Mouse (Mus musculus) heart, postnatal 10 days (tissue): Measurements from ENCODE around the gene Gm45021. TPM values are rescaled to one million over a fixed set of nuclear protein-coding genes. Genes with fewer than 3 reads are reported as not detected.

Experiments used
- DNase-seq, 2 experiments: peaks; one replicate each; pipeline ENCODE4 v3.0.0; 2021
- intact Hi-C: fragments of 180-260 bp; cut with DNase I; formaldehyde crosslinking; loops from one replicate; pipeline ENCODE4 v1.15.1; 2025
- total RNA-seq, 2 experiments: library from RNA; stranded (reverse); gene quantifications; 2 replicates each; pipeline ENCODE4 v1.2.3; 2021

Gm45021 gene
- total RNA-seq, 2 experiments from 2014 or later = not detected

DNA sequence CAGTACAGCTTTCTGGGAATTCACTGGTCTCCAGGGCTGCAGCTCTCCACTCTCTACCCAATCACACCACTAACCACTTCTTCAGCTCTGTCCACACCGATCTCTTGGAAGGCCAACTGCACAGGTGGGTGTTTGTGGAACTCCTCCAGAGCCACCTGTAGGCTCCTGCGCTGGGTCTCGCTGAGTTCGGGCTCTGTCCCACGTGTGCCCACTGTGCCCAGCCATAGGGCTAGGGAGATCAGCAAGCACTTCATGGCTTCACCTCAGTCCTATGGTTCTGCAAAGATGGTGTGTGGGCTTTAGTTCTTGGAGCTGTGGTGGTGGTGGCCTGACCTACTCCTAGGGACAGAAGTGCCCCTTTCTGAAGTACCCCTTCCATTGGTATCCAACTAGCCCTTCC, 17.4 kb upstream of the Gm45021 start:
- DNase-seq = no peak
- intact Hi-C loops = no loop called here

DNA sequence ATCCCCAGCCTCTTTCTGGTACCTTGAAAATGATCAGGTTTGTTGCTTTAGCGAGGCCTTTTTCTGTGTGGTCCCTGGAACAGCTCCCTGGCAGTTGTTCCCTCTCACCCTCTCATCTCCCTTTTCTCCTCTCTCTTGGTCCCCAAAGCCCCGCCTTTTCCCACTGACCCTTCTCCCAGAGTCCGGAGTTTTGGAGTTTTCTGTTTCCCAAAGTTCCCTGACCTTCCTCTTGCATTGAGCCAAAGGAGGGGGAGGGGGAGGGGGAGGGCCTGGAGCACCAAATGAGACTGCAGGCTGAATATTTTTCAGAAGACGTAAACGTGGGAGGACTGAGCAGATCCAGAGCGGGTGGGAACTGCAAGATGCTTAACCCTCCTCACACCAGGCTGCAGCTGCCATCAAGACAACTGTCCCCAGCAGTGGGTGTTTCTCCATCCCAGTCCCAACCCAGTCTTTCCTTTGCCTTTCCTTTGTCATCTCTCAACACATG, 16.8 kb upstream of the Gm45021 start, which contains the start of gene Rarres2:
Rarres2 (minus strand) TSS at position 218 of the 490 bp plus-strand sequence.
- DNase-seq = peak; percentile 73 to 74
- intact Hi-C loops = no loop called here

DNA sequence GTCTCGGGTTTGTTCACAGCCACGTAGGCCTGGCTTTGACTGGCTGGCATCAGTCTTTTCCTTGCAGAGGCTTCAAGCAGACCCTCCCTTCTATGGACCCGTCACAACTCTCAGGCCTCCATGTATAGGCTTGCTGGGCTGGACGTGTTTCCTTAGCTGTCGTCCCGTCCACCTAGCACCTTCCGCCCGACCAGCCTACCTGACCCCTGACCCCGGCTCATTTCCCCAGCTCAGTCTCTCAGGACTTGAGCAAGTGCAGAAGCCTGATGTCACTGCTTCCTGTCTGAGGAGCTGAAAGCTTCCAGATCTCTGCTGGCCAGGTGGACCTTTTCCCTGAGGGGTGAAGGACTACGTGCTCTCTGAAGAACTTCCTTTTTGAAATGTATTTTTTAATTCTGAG, 16.1 kb upstream of the Gm45021 start:
- intact Hi-C loops = no loop called here
- peak; percentile 52 to 59 for DNase-seq

DNA sequence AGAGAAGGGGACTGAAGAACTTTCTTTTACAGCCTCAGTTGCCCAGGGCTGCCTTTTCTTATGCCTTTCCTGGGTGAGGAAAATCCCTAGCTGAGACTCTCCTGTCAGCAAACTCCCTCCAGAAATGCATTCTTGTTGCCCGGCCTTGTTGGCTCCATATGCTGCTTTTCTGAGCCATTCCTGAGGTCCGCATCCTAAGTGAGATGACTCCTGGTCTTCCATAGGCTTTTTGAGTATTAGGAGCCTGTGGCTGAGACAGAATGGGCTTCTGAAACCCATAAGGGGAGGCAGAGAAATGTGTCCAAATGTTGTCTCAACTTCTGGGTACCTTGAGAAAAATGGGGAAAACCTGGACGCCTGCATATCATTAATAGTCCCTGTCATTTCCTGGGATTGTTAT, 15.4 kb upstream of the Gm45021 start:
- intact Hi-C loops = no loop called here
- no peak for DNase-seq

DNA sequence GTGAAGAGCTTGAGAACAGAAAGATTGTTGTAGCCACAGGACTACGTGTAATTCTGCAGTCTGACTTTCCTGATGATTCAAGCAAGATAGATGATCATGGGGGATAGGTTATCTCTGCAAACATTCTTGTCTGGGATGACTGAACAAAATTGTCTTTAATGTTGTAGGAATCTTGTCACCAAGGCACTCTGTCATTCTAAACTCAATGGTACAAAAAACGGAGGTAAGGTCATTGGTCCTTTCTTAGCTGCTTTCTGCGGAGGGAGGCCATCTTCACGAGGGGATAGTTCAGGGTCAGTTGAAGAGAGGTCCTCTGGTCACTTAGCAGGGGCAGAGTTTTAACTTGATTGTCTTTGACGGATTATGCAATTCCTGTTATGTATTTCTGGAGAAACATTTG, 10.7 kb upstream of the Gm45021 start:
- intact Hi-C loops = no loop called here
- DNase-seq = no peak

DNA sequence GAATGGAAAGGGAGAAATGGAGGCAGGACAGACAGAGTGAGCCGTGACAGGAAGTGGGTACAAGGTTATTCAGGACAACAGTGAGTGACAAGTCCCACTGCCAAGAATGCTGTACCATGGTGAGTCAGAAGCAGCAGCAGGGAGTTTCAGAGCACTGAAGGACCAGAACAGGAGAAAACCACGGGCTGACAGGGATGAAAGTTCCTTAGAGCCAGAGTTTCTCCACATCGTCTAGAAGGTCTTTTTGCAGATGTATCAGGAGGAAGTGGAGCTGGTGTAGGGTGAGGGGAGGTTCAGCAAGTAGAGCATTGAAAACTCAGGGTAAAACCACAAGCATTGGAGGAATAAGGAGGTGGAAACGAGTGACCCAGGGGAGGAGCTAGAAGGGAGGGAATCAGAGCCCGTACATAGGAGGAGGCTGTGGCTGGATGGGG, 10.2 kb upstream of the Gm45021 start:
- peak; percentile 43 to 54 for DNase-seq
- intact Hi-C loops = no loop called here

DNA sequence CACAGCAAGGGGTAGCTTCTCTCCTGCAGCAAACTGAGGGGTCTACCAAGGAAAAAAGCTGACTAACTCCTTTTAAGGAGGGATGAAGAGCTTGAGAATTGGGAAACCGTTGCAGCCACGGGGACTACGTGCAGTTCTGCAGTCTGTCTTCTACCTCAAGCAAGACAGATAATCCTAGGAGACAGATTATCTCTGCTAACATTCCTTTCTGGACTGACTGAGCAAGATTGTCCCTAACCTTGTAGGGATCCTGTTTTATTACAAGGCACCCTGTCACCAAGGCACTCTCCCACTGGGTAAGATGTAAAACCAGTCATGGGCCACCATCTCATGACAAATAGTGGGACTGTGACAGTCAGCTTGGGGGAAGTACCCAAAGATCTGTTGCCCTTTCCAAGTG, 8.2 kb upstream of the Gm45021 start:
- intact Hi-C loops = loop anchor here (5.0 kb wide), 1 partner anchor 191 kb away; the partner anchor contains the start of gene Gimap3
- no peak for DNase-seq

DNA sequence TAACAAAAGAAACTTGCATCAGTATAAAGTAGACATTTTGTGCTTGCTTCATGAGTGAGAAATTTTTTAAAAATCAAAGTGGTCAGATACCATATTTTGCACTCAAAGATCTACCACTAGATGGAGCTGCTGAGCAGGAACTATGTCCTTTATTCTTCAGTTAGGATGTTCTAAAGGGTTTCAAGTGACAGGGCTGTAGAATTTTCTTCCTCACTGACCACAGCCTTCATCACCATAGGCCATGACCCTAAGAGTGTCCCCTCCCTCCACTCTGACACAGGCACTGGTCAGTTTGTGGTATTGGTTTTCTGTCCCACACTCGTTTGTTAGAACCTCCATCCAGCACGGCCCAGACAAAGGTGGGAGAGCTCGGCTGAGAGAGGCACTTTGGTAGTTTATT, 7.4 kb upstream of the Gm45021 start:
- intact Hi-C loops = loop anchor here (2.0 to 5.0 kb wide), 3 partner anchors 35 to 190 kb away; partner anchors contain the start of gene Gimap3
- peak; percentile 48 to 74 for DNase-seq

DNA sequence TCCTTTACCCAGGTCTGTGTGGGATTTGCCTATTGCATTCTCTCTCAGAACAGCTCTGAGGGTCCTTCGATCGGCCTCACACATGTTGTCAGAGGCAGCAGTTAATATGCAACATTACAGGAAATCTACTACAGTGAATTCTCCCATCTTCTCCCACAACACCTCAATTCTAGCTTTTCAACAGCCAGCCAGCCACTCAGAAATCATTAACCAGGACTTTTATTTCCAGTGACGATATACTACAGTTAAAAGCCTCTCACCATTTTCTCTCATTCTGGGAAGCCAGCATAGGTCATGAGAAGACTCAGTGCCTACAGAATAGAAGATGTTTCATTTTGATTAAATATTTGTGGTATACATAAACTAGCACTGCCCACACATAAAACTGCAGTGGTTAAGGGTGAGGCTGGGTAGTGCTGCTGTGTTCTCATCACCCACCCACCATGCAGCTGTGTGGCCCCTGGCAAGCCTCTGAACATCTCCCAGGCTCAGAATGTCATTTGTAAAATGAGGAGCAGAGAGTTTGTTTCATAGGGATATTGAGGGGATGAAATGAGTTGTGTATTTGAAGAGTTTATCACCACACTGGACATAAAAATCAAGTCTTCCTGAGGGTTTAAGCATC, 1.9 kb downstream of the Gm45021 start:
- intact Hi-C loops = no loop called here
- no peak for DNase-seq

DNA sequence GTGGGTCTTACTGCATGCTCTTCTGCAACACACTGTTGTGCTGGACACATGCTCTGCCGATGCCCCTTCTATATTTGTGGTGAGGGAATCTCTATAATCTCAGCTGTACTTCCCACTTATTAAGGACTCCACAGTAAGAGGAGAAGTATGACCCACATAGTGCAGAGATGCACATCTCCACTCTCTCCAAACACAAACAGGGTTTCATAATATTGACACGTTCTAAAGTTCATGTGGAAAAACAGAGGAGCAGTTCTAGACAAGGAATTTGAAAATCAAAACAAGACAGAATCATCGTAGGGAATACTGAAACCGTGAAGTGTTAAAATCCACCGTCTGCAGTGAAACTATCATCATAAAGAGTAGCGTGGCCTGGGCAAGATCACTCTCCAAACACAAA, 2.5 kb downstream of the Gm45021 start:
- intact Hi-C loops = no loop called here
- no peak for DNase-seq

DNA sequence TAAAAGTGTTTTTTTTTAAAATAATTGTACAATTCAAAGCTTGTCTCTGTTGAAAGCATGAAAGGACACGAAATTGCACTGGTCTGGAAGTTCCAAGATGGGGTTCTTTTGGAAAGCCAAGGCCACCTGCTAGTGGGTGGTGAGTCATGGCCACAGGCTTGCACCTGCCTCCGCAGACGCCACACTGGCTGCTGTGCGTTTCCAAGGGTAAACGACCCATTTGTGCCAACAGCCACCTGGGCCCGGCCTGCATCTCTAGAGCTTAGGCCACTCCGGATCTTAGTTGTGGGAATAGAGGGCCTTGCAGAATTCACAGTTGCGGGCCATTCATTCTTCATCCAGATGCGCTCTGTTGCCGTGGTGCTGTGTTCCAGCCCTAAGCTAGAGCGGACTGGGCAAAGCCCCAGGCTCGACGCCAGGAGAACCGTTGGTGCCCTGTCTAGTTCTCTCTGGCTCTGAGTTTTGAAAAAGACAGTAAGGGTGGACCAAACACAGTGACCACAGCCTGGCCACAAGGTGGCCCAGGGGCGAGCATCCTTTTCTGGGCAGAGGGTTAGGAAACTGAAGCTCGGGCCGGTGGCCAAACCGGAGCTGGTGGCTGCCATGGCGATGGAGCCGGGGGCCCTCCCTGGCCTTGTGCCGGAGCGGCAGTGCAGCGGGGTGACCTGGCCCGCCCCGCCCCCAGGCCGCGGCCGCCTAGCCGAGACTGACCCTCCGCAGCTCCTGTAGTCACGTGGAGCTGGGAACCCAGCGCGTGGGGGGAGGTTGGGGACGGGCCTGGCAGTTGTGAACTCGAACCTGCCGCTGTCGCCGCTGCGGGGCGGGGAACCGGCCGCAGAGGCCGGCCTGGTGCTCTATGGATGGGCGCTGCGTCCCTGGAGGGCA, 4.0 kb downstream of the Gm45021 start, which contains the start of the genes Repin1 and Gm44965:
Repin1 (plus strand) TSS at position 726 of the 885 bp plus-strand sequence.
Gm44965 (plus strand) TSS at position 784 of the 885 bp plus-strand sequence.
- DNase-seq = peak; percentile 96 to 97
- intact Hi-C loops = no loop called here

DNA sequence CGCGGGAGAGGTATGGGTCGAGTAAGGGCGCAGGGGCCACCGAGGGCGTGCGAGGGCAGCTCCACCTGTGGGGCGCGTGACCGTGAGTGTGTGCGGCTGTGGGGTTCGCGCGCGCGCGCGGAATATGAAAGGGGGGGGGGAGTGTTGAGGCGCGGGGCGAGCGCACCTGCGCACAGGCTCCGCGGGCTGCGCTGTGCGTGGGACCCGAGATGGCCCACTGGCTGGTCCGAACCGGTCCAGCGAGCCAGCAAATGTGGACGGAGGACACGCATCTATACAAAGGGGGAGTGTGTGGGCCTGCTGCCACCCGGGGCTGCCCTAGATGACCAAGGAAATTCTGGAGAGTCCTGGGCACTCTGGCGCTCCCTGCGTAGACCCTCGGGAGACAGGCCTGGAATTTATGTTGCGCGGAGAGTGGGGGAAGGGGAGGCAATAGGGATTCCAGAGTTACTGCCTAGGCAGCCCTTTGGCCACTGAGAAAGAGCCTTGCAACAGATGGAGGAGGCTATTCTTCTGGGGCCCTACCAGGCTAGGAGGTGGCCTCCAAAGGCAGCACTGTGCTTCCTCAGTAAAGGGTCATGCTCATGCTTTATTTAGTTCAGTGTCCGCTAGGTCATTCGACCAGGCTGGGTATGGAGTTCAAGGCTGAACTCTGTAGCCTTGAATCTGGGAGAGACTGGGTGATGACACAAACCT, 4.8 kb downstream of the Gm45021 start:
- DNase-seq = peak; percentile 60 to 71
- intact Hi-C loops = no loop called here

DNA sequence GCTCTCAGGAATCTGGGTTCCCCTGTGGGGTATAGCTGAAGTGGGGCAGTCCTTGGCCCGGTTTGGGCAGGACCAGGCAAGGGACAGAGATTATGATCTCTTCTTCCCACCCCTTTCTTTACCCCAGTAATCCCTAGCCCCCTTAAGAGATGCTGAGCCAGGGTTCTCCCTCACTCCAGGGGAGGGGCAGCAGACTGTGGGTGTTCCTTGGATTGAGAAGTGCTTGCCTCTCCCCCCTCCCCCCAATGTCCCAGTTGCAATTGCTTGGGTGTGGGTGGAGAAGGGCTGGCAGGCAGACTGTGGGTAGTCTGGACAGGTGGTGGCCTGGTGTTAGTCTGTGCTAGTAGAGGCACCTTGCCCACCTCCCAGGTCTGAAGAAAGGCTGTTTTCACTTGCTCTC, 5.9 kb downstream of the Gm45021 start:
- intact Hi-C loops = no loop called here

DNA sequence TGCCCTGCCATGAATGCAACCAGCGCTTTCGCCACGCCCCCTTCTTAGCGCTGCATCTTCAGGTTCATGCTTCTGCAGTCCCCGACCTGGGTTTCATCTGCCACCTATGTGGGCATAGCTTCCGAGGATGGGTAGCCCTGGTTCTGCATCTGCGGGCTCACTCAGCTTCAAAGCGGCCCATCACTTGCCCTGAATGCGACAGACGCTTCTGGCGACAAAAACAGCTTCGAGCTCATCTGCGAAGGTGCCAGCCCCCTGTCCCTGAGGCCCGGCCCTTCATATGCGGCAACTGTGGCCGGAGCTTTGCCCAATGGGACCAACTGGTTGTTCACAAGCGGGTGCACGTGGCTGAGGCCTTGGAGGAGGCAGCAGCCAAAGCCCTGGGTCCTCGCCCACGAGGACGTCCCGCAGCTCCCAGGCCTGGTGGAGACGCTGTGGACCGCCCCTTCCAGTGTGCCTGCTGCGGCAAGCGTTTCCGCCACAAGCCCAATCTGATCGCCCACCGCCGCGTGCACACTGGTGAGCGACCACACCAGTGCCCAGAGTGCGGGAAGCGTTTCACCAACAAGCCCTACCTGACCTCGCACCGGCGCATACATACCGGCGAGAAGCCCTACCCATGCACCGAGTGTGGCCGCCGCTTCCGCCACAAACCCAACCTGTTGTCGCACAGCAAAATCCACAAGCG, 7.3 kb downstream of the Gm45021 start:
- intact Hi-C loops = no loop called here
- no peak for DNase-seq

More for the DNA sequence above, 5.9 kb downstream of the Gm45021 start:
- no peak for DNase-seq

DNA sequence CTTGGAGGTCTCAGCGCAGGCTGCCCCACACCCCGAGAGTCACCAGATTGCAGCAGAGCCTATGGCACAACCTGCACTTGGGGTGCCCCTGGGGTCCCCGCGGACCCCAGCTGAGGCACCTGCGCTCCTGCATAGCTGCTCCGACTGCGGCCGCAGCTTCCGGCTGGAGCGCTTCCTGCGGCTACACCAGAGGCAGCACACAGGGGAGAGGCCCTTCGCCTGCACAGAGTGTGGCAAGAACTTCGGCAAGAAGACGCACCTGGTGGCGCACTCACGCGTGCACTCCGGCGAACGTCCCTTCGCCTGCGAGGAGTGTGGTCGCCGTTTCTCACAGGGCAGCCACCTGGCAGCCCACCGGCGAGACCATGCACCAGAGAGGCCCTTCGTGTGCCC, 7.8 kb downstream of the Gm45021 start:
- intact Hi-C loops = no loop called here

DNA sequence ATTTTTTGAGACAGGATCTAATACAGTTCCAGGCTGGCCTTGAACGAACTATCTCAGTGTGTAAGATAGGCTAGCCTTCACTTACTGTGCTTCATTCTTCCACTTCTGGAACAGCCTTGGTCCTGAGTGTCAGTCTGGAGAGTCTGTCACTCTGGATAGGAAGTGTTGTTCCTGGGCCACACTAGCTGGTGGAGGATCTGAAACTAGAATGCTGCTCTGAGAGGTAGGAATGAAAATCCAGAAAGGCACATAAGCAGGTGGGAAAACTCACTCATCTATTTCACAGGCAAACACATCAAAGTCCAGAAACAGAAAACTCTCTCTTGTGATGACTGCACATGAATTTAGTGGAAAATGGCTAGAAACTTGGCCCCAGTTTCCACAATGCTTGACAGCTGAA, 11.2 kb downstream of the Gm45021 start:
- intact Hi-C loops = no loop called here
- DNase-seq = no peak

More for the DNA sequence above, 7.8 kb downstream of the Gm45021 start:
- no peak for DNase-seq

DNA sequence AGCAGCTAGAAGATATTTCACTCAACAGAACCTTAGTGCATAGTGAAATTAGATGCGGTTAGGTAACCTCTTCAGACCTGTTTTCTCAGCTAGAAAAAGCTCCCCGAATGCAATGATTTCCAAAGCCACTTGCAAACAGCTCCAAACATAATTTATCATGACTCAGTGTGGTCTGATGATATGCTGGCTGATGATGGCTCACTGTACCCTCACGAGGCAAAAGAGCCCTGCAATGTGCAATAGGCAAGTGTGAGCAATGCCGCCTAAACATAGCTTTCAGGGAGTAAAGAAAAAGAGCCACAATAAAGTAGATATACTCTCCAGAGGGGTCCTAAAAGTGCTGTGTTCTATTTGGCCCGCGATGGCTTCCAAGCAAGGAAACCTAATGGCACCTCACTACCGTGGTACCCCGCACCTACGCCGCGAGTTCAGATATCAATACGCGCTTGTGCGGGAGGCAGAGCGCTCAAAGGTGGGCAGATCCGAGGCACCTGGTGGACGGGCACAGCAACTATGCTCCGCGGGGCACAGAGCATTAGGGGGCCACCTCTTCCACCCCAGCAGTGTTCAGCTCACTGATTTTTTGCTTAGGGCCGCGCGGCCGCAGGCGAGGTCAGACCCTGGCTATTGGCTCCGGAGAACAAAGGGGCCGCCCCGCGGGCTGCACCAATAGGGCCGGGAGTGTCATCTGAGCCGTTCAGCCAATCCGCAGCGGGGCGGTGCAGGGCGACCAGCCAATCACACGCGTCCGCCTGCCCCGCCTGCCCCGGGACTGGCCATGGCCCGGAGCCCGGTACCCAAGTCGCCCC, 12.1 kb downstream of the Gm45021 start, which contains the start of gene Zfp775:
Zfp775 (plus strand) TSS at position 793 of the 809 bp plus-strand sequence.
- intact Hi-C loops = loop anchor here (2.0 kb wide), 1 partner anchor 25 kb away; the partner anchor contains the start of gene AI854703
- DNase-seq = peak; percentile 98

DNA sequence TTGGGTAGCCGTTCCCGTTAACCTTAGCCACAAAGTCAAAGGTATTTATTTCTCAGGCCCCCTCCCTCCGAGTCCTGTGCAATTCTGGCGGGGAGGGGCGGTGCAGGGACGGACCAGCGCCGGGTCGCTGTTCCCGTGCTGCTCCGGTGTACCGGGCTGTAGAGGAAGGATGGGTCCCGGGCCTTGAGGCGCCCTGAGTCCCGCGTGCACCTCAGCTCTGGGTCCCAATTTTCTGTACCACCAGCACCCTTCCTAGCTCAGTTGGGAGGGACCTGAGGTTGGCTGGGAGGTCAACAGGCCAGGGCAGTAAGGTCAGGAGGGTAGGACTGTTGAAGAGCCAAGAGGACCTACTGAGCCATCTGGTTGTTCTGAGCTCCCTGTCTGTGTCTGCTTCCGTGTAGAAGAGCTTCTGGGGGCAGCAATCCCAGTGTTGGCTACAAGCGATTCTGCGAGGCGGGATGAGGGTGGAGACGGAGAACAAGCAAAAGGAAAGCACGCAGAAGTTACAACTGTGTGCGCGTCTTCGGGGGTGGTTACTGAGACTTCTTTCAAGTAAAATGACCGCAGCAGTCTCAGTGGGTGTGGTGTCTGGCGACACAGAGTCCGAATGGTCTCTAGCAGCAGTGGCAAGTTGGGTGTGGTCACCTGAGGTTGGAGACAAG, 12.8 kb downstream of the Gm45021 start:
- intact Hi-C loops = loop anchor here (2.0 kb wide), 1 partner anchor 25 kb away; the partner anchor contains the start of gene AI854703
- no peak for DNase-seq

DNA sequence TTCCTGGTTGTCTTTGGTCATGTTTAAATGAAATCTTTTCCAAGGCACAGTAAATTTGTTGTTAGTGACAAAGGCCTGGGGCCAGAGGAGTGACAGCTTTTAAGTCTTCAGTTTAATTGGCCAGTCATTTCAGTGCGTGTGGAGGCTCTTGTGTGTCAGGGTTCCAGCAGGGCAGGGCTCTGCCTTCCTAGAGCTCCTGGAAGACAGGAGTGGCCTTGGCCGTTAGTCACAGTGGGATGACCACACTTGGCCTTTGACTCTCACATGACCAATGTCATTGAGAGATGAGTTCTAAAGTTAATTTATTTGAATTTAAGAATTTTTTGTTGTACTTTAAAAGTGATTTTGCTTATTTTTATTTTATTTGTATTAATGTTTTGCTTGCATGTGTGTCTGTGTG, 18.7 kb downstream of the Gm45021 start:
- DNase-seq = no peak
- intact Hi-C loops = no loop called here
